Mouse (Mus musculus) forebrain, embryonic 16.5 days (tissue): ENCODE results near the gene Fcho1. TPM values are rescaled to one million over a fixed set of nuclear protein-coding genes. Genes with fewer than 3 reads are reported as not detected.
"Not testable (repeated sequence)": the region's sequence is repeated elsewhere in the genome, so short reads cannot be mapped to it uniquely, and the experiment has no call there.

Experiments used
- ATAC-seq: fragments of 200-750 bp; cut with Nextera tagmentation; 2 replicates; pipeline ENCODE4 v1.8.0; 2017; ENCODE audit warnings: mild to moderate bottlenecking, moderate library complexity
- H3K27ac ChIP-seq: fragments of 300-500 bp; sonication (generic); 2 replicates; pipeline ENCODE4 v1.5.1; 2014; ENCODE audit warnings: low read length, control low read depth
- H3K27me3 ChIP-seq: fragments of 300-500 bp; sonication (generic); replicated peaks from 2 replicates; pipeline ENCODE4 v1.6.1; 2014; ENCODE audit warnings: low read length; ENCODE audit not compliant: control insufficient read depth, insufficient read depth
- H3K36me3 ChIP-seq: fragments of 300-500 bp; sonication (generic); 2 replicates; pipeline ENCODE4 v1.6.1; 2014; ENCODE audit not compliant: control insufficient read depth, insufficient read depth
- H3K4me1 ChIP-seq: fragments of 300-500 bp; sonication (generic); replicated peaks from 2 replicates; pipeline ENCODE4 v1.6.1; 2014; ENCODE audit warnings: low read length; ENCODE audit not compliant: control insufficient read depth, insufficient read depth
- H3K4me2 ChIP-seq: fragments of 300-500 bp; sonication (generic); 2 replicates; pipeline ENCODE4 v1.6.1; 2014; ENCODE audit warnings: mild to moderate bottlenecking, low read length, control low read depth
- H3K4me3 ChIP-seq: fragments of 300-500 bp; sonication (generic); replicated peaks from 2 replicates; pipeline ENCODE4 v1.5.1; 2014; ENCODE audit warnings: mild to moderate bottlenecking, low read length, control low read depth
- H3K9ac ChIP-seq: fragments of 300-500 bp; sonication (generic); replicated peaks from 2 replicates; pipeline ENCODE4 v1.6.1; 2014; ENCODE audit warnings: low read depth, low read length, control low read depth
- H3K9me3 ChIP-seq: fragments of 300-500 bp; sonication (generic); 2 replicates; pipeline ENCODE4 v1.6.1; 2016; ENCODE audit warnings: low read length; ENCODE audit not compliant: control insufficient read depth
- WGBS: fragments of 180-500 bp; shearing (Covaris S2); extraction: QIAGEN DNeasy Blood & Tissue Kit; methylation state at CpG from one replicate; pipeline ENCODE4 v1.1.7; 2014; 5-methylcytosine and 5-hydroxymethylcytosine counted together
- polyA plus RNA-seq: library from polyadenylated mRNA; unstranded; fragments of >200 nt; fragmentation: Nextera tagmentation; extraction: Ambion mirVana; gene quantifications from 2 replicates; pipeline ENCODE4 v1.2.1, GENCODE M21; 2015

The Fcho1 gene
- polyA plus RNA-seq, 1 experiment from 2014 or later, result 100 TPM

DNA sequence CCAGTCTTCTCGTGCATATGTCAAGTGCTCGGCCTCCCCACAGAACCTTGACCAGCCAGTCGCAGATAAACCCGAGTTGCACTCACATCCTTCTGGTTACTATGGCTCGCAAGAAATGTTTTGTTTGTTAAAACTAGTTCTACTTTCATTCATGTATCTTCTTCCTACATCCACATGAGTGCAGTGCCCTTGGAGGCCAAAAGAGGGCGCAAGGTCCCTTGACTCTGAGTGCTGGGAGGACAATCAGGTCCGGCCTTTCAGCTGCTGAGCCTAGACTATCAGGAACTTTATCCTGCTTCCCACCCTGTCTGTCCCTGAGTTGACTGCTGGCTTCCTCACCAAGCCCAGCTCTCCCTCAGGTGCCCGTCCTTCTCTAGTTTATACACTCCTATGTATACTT, 17.6 kb downstream of the Fcho1 start:
- no peak overlapping the region for H3K4me3 ChIP-seq
- ATAC-seq, result no peak
- peaks cover 3% of the 10 kb centered on the region; the same call in 1 of the 2 replicates for H3K36me3 ChIP-seq
- H3K9ac ChIP-seq, result no peak overlapping the region
- 34% methylated on average over 8 of the region's 8 CpGs for WGBS
- peaks cover 8% of the 10 kb centered on the region for H3K27me3 ChIP-seq
- no peaks in the 10 kb centered on the region for H3K9me3 ChIP-seq
- no peak overlapping the region for H3K27ac ChIP-seq
- H3K4me1 ChIP-seq, result peaks cover 4% of the 10 kb centered on the region; the same call in 1 of the 2 replicates
- H3K4me2 ChIP-seq, result no peak overlapping the region

DNA sequence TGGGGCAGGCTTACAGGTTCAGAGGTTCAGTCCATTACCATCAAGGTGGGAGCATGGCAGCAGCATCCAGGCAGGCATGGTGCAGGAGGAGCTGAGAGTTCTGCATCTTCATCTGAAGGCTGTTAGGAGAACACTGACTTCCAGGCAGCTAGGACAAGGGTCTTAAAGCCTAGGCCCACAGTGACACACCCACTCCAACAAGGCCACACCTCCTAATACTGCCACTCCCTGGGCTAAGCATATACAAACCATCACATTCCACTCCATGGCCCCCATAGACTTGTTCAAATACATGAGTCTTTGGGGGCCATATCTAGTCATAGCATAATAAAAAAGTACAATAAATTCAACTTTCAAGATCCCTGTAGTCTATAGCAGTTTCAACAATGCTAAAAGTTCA, 22.1 kb downstream of the Fcho1 start:
- ATAC-seq, H3K4me3 ChIP-seq, H3K4me2 ChIP-seq, H3K27ac ChIP-seq, H3K4me1 ChIP-seq, H3K9ac ChIP-seq, H3K36me3 ChIP-seq, H3K9me3 ChIP-seq: not testable (repeated sequence)
- peaks cover 40% of the 10 kb centered on the region for H3K27me3 ChIP-seq

DNA sequence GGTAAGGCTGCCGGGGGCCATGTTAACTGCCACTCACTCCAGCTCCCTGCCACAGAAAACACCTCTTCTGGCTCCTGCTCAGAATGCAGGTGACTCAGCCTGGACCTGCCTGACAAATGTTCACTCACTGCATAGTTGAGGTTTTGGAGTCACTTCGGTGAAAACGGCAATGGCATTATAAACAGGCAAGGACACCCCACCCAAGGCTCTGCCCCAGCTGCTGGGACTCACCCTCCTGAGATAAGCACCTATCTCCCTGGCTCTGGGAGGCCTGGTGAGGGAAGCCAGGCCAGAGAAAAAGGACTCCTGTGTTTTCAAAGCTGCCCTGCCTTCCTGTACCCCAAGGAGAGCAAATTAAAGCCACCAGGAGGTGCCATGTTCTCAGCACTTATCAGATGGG, 22.6 kb downstream of the Fcho1 start:
- ATAC-seq, result no peak
- no peak overlapping the region for H3K4me3 ChIP-seq
- peaks cover 43% of the 10 kb centered on the region for H3K27me3 ChIP-seq
- no peak overlapping the region for H3K9ac ChIP-seq
- no peak overlapping the region for H3K4me2 ChIP-seq
- no peak overlapping the region for H3K27ac ChIP-seq
- whole genome bisulfite sequencing, result 82% methylated on average over 3 of the region's 3 CpGs
- 0 out of 2 replicates have a peak, but pooled peaks cover 2% of the 10 kb centered on the region for H3K4me1 ChIP-seq
- H3K9me3 ChIP-seq, result no peaks in the 10 kb centered on the region
- no peaks in the 10 kb centered on the region for H3K36me3 ChIP-seq

DNA sequence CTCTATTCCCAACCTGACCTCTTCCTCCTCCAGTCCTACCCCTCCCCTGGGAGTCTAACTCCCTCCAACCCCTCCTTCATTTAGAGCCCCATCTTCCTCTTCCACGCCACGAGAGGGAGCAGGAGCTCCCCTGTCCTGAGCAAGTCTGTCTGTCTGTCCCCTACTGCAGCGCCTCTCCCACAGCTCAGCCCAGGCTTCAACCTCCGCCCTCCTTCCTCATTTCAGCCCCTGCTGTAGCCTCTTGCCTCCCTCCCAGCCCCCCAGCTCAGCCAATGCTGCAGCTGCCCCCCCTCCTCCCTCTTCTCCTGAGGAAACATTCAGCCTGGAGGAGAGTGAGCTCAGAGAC, 23.5 kb downstream of the Fcho1 start:
- ATAC-seq, result no peak
- Histone ChIP-seq H3K27ac (no peak overlapping the region), H3K4me1 (0 out of 2 replicates have a peak, but pooled peaks cover 2% of the 10 kb centered on the region), H3K36me3 (no peaks in the 10 kb centered on the region), H3K27me3 (peaks cover 44% of the 10 kb centered on the region), H3K4me2 (no peak overlapping the region), H3K4me3 (no peak overlapping the region), H3K9me3 (no peaks in the 10 kb centered on the region), H3K9ac (no peak overlapping the region)
- WGBS, result 31% methylated on average over 4 of the region's 4 CpGs

DNA sequence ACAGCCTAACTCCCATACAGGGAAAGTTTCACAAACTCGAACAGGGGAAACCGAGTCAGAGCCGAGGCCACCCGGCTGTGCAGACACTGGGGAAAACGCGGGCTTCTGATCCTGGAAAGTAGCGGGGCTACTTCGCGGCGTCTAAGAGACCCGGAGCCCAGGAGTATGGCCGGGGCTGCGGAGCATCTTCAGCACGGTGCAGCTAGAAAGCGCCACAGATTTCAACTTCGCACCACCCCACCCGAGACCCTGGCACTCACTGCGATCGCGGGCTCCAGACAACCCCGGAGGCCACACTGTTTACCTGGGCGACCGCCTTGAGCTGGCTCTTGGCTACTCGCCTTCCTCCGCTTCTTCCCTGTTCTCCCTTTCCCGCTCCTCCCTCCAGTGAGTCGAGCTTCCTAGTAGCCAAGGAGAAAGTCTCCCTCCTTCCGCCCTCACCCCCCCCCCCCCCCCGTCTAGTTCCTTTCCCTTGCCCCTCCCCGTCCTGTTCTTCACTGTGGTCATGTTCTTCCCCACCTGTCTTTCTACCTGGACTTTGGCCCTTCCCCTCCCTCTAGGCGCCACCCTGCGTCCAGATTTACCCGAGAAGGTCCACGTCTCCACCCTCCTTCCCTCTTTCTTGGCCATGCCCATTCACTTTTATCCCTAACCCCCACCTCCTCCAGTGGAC, 24.0 kb downstream of the Fcho1 start, which contains the start of gene B3gnt3:
Gene B3gnt3, minus strand, starts transcription at position 376 of the 673 bp plus-strand sequence.
- peak within 1 kb of the TSS; percentile 8; the same call in 1 of the 2 replicates for H3K4me2 ChIP-seq
- no peak within 1 kb of the TSS for H3K9ac ChIP-seq
- H3K27ac ChIP-seq, result no peak within 1 kb of the TSS
- no peaks in the 10 kb centered on the region for H3K36me3 ChIP-seq
- 16% methylated on average over 32 of the region's 34 CpGs for WGBS
- 0 out of 2 replicates have a peak within 1 kb of the TSS, but pooled peaks have one; percentile 0 for H3K4me3 ChIP-seq
- no peaks in the 10 kb centered on the region for H3K9me3 ChIP-seq
- H3K27me3 ChIP-seq, result peaks cover 49% of the 10 kb centered on the region
- H3K4me1 ChIP-seq, result 0 out of 2 replicates have a peak, but pooled peaks cover 2% of the 10 kb centered on the region
- ATAC-seq, result no peak

DNA sequence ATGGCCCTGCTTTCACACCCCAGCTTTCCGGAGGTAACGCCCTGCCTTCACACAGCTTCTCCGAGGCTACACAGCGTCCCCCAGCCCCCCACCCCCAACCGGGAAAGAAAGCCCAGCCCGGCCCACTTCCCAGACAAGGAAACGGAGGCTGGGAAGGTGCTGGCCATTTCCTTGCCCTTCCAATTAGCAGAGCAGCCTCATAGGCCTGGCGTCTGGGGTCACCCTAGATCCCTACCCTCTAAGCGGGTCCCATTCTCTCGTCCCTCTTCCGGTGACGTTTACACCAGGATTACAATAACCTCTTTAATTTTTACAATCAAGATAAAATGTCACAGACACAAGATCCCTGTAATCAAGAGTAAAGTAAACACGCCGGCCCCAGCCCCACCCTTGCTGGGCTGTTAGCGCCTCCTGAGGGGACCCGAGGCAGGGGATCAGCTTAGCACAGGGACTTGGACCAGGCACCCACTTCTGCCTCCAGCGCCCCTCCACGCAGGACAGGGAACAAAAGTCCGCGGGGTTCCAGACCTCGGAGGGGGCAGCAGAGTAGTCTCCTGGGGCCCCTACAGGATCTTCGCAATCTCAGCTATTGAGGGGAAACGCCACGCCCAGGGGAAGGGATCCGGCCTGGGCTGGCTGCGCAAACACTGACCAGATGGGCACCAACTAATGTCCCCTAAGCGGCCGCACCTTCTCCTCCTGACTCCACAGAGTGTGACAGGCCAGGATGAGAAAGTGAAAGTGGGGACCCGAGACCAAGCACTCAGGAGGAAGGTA, 24.8 kb downstream of the Fcho1 start:
- peak overlapping the region; percentile 8; the same call in 1 of the 2 replicates for H3K4me2 ChIP-seq
- H3K4me1 ChIP-seq, result 0 out of 2 replicates have a peak, but pooled peaks cover 2% of the 10 kb centered on the region
- no peak overlapping the region for H3K27ac ChIP-seq
- H3K27me3 ChIP-seq, result peaks cover 50% of the 10 kb centered on the region
- H3K9ac ChIP-seq, result no peak overlapping the region
- ATAC-seq, result no peak
- WGBS, result 9% methylated on average over 29 of the region's 29 CpGs
- H3K4me3 ChIP-seq, result 0 out of 2 replicates have a peak overlapping the region, but pooled peaks have one; percentile 0
- no peaks in the 10 kb centered on the region for H3K9me3 ChIP-seq
- H3K36me3 ChIP-seq, result no peaks in the 10 kb centered on the region

DNA sequence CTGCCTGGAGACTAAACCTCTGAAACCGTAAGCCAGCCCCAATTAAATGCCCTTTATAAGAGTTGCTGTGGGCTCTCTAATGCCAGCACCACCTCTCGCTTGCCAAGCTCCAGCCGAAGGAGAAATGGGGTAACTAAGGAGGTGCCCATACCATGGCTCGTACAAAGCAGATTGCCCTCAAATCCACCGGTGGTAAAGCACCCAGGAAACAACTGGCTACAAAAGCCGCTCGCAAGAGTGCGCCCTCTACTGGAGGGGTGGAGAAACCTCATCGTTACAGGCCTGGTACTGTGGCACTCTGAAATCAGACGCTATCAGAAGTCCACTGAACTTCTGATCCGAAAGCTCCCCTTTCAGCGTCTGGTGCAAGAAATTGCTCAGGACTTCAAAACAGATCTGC, 30.1 kb downstream of the Fcho1 start:
- H3K4me3 ChIP-seq, H3K9me3 ChIP-seq, H3K4me2 ChIP-seq, H3K36me3 ChIP-seq, H3K27ac ChIP-seq, ATAC-seq, H3K9ac ChIP-seq: not testable (repeated sequence)
- 65% methylated on average over 12 of the region's 12 CpGs for WGBS
- H3K4me1 ChIP-seq, result peaks cover 12% of the 10 kb centered on the region
- peaks cover 75% of the 10 kb centered on the region for H3K27me3 ChIP-seq

DNA sequence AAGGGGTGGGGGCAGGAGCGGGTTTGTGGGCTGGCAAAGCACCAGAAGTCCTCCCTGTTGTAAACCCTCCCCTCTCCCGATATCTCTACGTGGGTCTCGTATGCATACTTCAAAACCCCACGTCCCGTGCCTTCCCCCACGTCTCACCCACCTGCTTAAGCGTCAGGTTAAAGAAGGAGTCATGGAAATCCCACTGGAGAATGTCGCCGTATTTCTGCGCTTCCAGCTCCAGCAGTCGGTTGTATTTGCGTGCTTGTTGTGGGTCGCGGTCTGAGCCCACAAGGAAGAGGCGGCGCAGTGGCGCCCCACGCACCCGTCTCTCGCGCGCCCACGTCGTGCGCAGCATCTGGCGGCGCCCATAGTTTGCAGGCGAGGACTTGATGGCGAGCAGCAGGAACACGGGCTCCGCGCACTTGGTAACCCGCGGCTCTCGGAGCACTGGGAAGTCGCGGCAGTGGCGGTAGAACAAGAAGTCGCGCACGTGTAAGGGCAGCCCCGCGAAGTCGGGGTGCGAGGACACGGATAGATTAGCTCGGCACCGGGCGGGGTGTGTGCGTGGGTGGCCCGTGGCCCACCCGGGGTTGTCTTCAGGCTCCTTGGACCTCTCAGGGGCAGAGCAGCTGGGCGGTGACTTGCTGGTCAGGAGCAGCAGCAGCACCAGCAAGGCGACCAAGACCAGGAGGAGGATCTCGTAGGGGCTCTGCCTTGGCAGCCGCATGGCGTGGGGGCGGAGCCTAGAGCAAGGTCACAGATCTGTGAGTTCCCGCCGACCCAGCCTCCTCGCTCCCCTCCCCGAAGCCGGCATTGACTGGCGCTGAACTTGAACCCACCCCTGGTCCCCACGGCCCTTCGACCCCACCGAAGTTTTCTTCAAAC, 32.1 kb downstream of the Fcho1 start:
- Histone ChIP-seq H3K4me2 (peak overlapping the region; percentile 44), H3K36me3 (no peaks in the 10 kb centered on the region), H3K27ac (no peak overlapping the region), H3K9ac (no peak overlapping the region), H3K4me3 (peak overlapping the region; percentile 23), H3K4me1 (peaks cover 12% of the 10 kb centered on the region), H3K9me3 (no peaks in the 10 kb centered on the region), H3K27me3 (peaks cover 81% of the 10 kb centered on the region)
- 8% methylated on average over 68 of the region's 68 CpGs for WGBS
- ATAC-seq, result peak; percentile 32; the same call in 1 of the 2 replicates

DNA sequence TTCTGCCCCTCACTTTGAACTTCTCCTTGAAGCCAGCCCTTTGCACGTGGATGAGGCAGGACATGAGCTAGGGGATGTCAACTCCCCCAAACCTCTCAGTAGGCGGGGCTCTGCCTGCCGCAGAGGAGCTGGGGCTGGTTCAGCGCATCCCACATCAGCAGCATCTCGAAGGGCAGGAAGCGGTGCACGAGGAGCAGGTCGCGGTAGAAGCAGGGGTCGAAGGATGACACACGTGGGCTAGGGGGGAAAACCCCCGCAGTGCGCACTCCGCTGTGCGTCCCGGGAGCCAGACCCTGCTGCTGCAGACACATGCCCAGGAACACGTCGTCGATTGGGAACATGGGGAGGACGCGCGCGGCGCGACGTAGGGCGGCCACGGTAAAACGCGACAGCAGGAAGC, 33.0 kb downstream of the Fcho1 start:
- Histone ChIP-seq H3K9ac (no peak overlapping the region), H3K4me2 (peak overlapping the region; percentile 19; the same call in 1 of the 2 replicates), H3K36me3 (no peaks in the 10 kb centered on the region), H3K4me1 (peaks cover 12% of the 10 kb centered on the region), H3K4me3 (peak overlapping the region; percentile 18; the same call in 1 of the 2 replicates), H3K27me3 (peaks cover 87% of the 10 kb centered on the region), H3K9me3 (no peaks in the 10 kb centered on the region), H3K27ac (no peak overlapping the region)
- ATAC-seq, result no peak
- WGBS, result 2% methylated on average over 30 of the region's 30 CpGs
